Mouse (Mus musculus): Measurements from ENCODE around the gene Arntl. TPM values are rescaled to one million over a fixed set of nuclear protein-coding genes. Genes with fewer than 3 reads are reported as not detected.

Arntl gene
- polyA plus RNA-seq, 2 experiments: 5.6 to 6.8 TPM

GRCm38 (mm10) chr7:113193872-113194271, 13.4 kb upstream of the Arntl start:
- Histone ChIP-seq H3K27me3 (ENCODE audit: control insufficient read depth, insufficient read depth, low read length) (no peaks in the 10 kb centered on the region), H3K9ac (ENCODE audit: low read depth, low read length, severe bottlenecking) (no peak overlapping the region), H3K9me3 (ENCODE audit: control insufficient read depth, low read length) (peaks cover 4% of the 10 kb centered on the region; the same call in 1 of the 2 replicates), H3K4me3 (replicated peaks; ENCODE audit: low read length) (no peak overlapping the region), H3K36me3 (ENCODE audit: control insufficient read depth, insufficient read depth, low read length) (no peaks in the 10 kb centered on the region), H3K27ac (replicated peaks; ENCODE audit: low read depth, low read length) (no peak overlapping the region), H3K4me1 (ENCODE audit: control insufficient read depth, insufficient read depth, low read length) (peaks cover 4% of the 10 kb centered on the region), H3K4me2 (replicated peaks; ENCODE audit: low read depth, low read length, severe bottlenecking) (no peak overlapping the region)
- no peak for TF ChIP-seq POLR2A (IDR thresholded peaks at IDR 0.05; ENCODE audit: borderline replicate concordance, extremely low read depth, insufficient read depth, insufficient read length)
- no peak for DNase-seq (ENCODE audit: low spot score)
- ATAC-seq (ENCODE audit: low FRiP score, low read depth): no peak

GRCm38 (mm10) chr7:113195271-113195670, 12.0 kb upstream of the Arntl start:
- no peak for DNase-seq (ENCODE audit: low spot score)
- H3K27me3 ChIP-seq (ENCODE audit: control insufficient read depth, insufficient read depth, low read length): no peaks in the 10 kb centered on the region
- peaks cover 4% of the 10 kb centered on the region for H3K4me1 ChIP-seq (ENCODE audit: control insufficient read depth, insufficient read depth, low read length)
- peaks cover 4% of the 10 kb centered on the region; the same call in 1 of the 2 replicates for H3K9me3 ChIP-seq (ENCODE audit: control insufficient read depth, low read length)
- WGBS: 74% methylated on average over 2 of the region's 2 CpGs
- H3K4me3 ChIP-seq (replicated peaks; ENCODE audit: low read length): no peak overlapping the region
- no peaks in the 10 kb centered on the region for H3K36me3 ChIP-seq (ENCODE audit: control insufficient read depth, insufficient read depth, low read length)
- no peak for TF ChIP-seq POLR2A (IDR thresholded peaks at IDR 0.05; ENCODE audit: borderline replicate concordance, extremely low read depth, insufficient read depth, insufficient read length)
- no peak overlapping the region for H3K9ac ChIP-seq (ENCODE audit: low read depth, low read length, severe bottlenecking)
- H3K4me2 ChIP-seq (replicated peaks; ENCODE audit: low read depth, low read length, severe bottlenecking): no peak overlapping the region
- no peak overlapping the region for H3K27ac ChIP-seq (replicated peaks; ENCODE audit: low read depth, low read length)
- no peak for ATAC-seq (ENCODE audit: low FRiP score, low read depth)

- no peak for ATAC-seq (ENCODE audit: low FRiP score, low read depth)
- H3K4me2 ChIP-seq (replicated peaks; ENCODE audit: low read depth, low read length, severe bottlenecking): no peak overlapping the region
- H3K9me3 ChIP-seq (ENCODE audit: control insufficient read depth, low read length): no peaks in the 10 kb centered on the region
- no peaks in the 10 kb centered on the region for H3K27me3 ChIP-seq (ENCODE audit: control insufficient read depth, insufficient read depth, low read length)
- H3K27ac ChIP-seq (replicated peaks; ENCODE audit: low read depth, low read length): no peak overlapping the region
- no peak for DNase-seq (ENCODE audit: low spot score)
- H3K36me3 ChIP-seq (ENCODE audit: control insufficient read depth, insufficient read depth, low read length): no peaks in the 10 kb centered on the region
- 67% methylated on average over 3 of the region's 3 CpGs for WGBS
- H3K4me3 ChIP-seq (replicated peaks; ENCODE audit: low read length): no peak overlapping the region
- no peak for TF ChIP-seq POLR2A (IDR thresholded peaks at IDR 0.05; ENCODE audit: borderline replicate concordance, extremely low read depth, insufficient read depth, insufficient read length)
- H3K4me1 ChIP-seq (ENCODE audit: control insufficient read depth, insufficient read depth, low read length): peaks cover 4% of the 10 kb centered on the region
- no peak overlapping the region for H3K9ac ChIP-seq (ENCODE audit: low read depth, low read length, severe bottlenecking)
These were observed 11.1 kb upstream of the Arntl start for GRCm38 (mm10) chr7:113196171-113196570.

- Histone ChIP-seq H3K4me1 (ENCODE audit: control insufficient read depth, insufficient read depth, low read length) (peaks cover 4% of the 10 kb centered on the region), H3K4me2 (replicated peaks; ENCODE audit: low read depth, low read length, severe bottlenecking) (no peak overlapping the region), H3K36me3 (ENCODE audit: control insufficient read depth, insufficient read depth, low read length) (no peaks in the 10 kb centered on the region), H3K9me3 (ENCODE audit: control insufficient read depth, low read length) (no peaks in the 10 kb centered on the region), H3K9ac (ENCODE audit: low read depth, low read length, severe bottlenecking) (no peak overlapping the region), H3K4me3 (replicated peaks; ENCODE audit: low read length) (no peak overlapping the region), H3K27me3 (ENCODE audit: control insufficient read depth, insufficient read depth, low read length) (no peaks in the 10 kb centered on the region), H3K27ac (replicated peaks; ENCODE audit: low read depth, low read length) (no peak overlapping the region)
- WGBS: 14% methylated on average over 10 of the region's 10 CpGs
- TF ChIP-seq POLR2A (IDR thresholded peaks at IDR 0.05; ENCODE audit: borderline replicate concordance, extremely low read depth, insufficient read depth, insufficient read length): no peak
- DNase-seq (ENCODE audit: low spot score) (no peak), ATAC-seq (ENCODE audit: low FRiP score, low read depth) (no peak)
These were observed 10.0 kb upstream of the Arntl start for GRCm38 (mm10) chr7:113197161-113197775.

DNA sequence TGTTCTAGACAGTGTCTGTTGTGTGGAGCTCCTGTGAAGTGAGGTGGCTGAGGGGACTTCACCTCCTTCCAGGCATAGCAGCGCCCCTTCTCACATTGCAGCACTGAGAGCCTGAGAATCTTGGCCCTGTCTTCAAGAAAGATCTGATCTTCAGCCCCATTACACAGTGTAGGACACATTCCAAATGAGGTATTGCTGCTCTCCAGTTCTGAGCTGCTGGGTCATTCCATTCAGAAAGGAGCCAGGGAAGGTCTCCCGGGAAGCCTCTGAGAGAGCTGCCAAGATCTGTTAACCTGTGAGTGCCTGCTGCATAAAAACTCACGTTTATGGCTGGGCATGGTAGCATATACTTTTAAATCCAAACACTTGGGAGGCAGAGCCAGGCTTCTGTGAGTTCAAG, 5.7 kb upstream of the Arntl start:
- no peak overlapping the region for H3K4me2 ChIP-seq (replicated peaks; ENCODE audit: low read depth, low read length, severe bottlenecking)
- H3K27me3 ChIP-seq (ENCODE audit: control insufficient read depth, insufficient read depth, low read length): peaks cover 13% of the 10 kb centered on the region
- H3K27ac ChIP-seq (replicated peaks; ENCODE audit: low read depth, low read length): no peak overlapping the region
- no peak overlapping the region for H3K9ac ChIP-seq (ENCODE audit: low read depth, low read length, severe bottlenecking)
- H3K36me3 ChIP-seq (ENCODE audit: control insufficient read depth, insufficient read depth, low read length): no peaks in the 10 kb centered on the region
- H3K4me1 ChIP-seq (ENCODE audit: control insufficient read depth, insufficient read depth, low read length): peaks cover 8% of the 10 kb centered on the region
- ATAC-seq (ENCODE audit: low FRiP score, low read depth) (peak; percentile 72), DNase-seq (ENCODE audit: low spot score) (peak; percentile 73)
- no peak for TF ChIP-seq POLR2A (IDR thresholded peaks at IDR 0.05; ENCODE audit: borderline replicate concordance, extremely low read depth, insufficient read depth, insufficient read length)
- WGBS: 32% methylated on average over 3 of the region's 3 CpGs
- no peak overlapping the region for H3K4me3 ChIP-seq (replicated peaks; ENCODE audit: low read length)
- H3K9me3 ChIP-seq (ENCODE audit: control insufficient read depth, low read length): no peaks in the 10 kb centered on the region
